Mouse (Mus musculus) hindbrain, postnatal 0 days (tissue): ENCODE data around the gene Coa6. TPM values are rescaled to one million over a fixed set of nuclear protein-coding genes. Genes with fewer than 3 reads are reported as not detected.
A peak's percentile ranks its signal among the peaks of the same experiment; 100 is the strongest.

Experiments used
- ATAC-seq: fragments of 200-750 bp; cut with Nextera tagmentation; 2 replicates; pipeline ENCODE4 v1.8.0; 2017; ENCODE audit warnings: mild to moderate bottlenecking, moderate TSS enrichment, moderate library complexity
- DNase-seq: peaks from one replicate; pipeline ENCODE4 v3.0.0-alpha.2; 2015; ENCODE audit warnings: low spot score
- H3K27ac ChIP-seq: fragments of 300-500 bp; sonication (generic); 2 replicates; pipeline ENCODE4 v1.5.1; 2014; ENCODE audit warnings: mild to moderate bottlenecking
- H3K27me3 ChIP-seq: fragments of 300-500 bp; sonication (generic); 2 replicates; pipeline ENCODE4 v1.6.1; 2014; ENCODE audit warnings: low read length, mixed read lengths; ENCODE audit not compliant: insufficient read depth
- H3K36me3 ChIP-seq: fragments of 300-500 bp; sonication (generic); 2 replicates; pipeline ENCODE4 v1.6.1; 2014; ENCODE audit warnings: low read length, mixed read lengths; ENCODE audit not compliant: insufficient read depth
- H3K4me1 ChIP-seq: fragments of 300-500 bp; sonication (generic); 2 replicates; pipeline ENCODE4 v1.6.1; 2014; ENCODE audit warnings: antibody characterized with exemption, low read length, mixed read lengths; ENCODE audit not compliant: insufficient read depth
- H3K4me2 ChIP-seq: fragments of 300-500 bp; sonication (generic); 2 replicates; pipeline ENCODE4 v1.6.1; 2014; ENCODE audit warnings: low read depth, mild to moderate bottlenecking, low read length, moderate library complexity, mixed read lengths
- H3K4me3 ChIP-seq: fragments of 300-500 bp; sonication (generic); 2 replicates; pipeline ENCODE4 v1.5.1; 2014; ENCODE audit warnings: low read length
- H3K9ac ChIP-seq: fragments of 300-500 bp; sonication (generic); replicated peaks from 2 replicates; pipeline ENCODE4 v1.6.1; 2014; ENCODE audit warnings: mild to moderate bottlenecking, low read length, moderate library complexity, mixed read lengths
- H3K9me3 ChIP-seq: fragments of 300-500 bp; sonication (generic); 2 replicates; pipeline ENCODE4 v1.6.1; 2016; ENCODE audit warnings: low read length, mixed read lengths
- CTCF ChIP-seq: IDR thresholded peaks from 2 replicates; pipeline ENCODE4 v1.5.1; 2016; ENCODE audit warnings: antibody characterized with exemption, control low read depth, low read depth
- WGBS: fragments of 180-500 bp; shearing (Covaris S2); extraction: QIAGEN DNeasy Blood & Tissue Kit; methylation state at CpG from one replicate; pipeline ENCODE4 v1.1.7; 2014; 5-methylcytosine and 5-hydroxymethylcytosine counted together
- polyA plus RNA-seq: library from polyadenylated mRNA; unstranded; fragments of >200 nt; fragmentation: Nextera tagmentation; extraction: Ambion mirVana; gene quantifications from 2 replicates; pipeline ENCODE4 v1.2.1, GENCODE M21; 2015
- total RNA-seq: library from RNA; depleted of rRNA; stranded (reverse); fragments of >200 nt; gene quantifications from 2 replicates; pipeline ENCODE4 v1.2.3, GENCODE M21; 2014; rRNA removed

The Coa6 gene
- total and polyA plus RNA-seq, 2 experiments from 2014 or later = 27.5 to 48.9 TPM

DNA sequence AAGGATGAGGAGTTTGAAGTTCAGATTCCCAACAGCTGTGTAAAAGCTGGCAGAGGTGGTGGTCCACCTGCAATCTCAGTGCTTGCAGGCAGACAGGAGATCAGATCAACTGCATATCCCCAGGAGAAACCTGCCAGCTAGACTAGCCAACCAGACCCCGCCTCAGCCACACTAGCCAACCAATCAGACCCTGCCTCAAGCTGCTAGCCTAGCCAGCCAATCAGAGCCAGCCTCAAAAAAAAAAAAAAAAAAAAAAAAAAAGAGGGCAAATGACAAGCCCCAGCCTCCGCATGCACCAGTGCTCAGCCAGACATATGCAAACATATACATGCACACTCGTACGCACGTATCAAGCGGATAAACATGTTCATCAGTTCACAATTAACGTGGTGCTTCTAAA lies 33.1 kb downstream of the Coa6 start:
- Histone ChIP-seq H3K36me3 (peaks cover 50% of the 10 kb centered on the region), H3K27me3 (no peaks in the 10 kb centered on the region), H3K4me3 (no peak overlapping the region), H3K4me1 (no peaks in the 10 kb centered on the region), H3K9ac (no peak overlapping the region), H3K9me3 (no peaks in the 10 kb centered on the region), H3K4me2 (no peak overlapping the region), H3K27ac (no peak overlapping the region)
- ATAC-seq (0 out of 2 replicates have a peak, but pooled peaks have one; percentile 56), DNase-seq (peak; percentile 59)
- no peak for TF ChIP-seq CTCF
- 70% methylated on average over 7 of the region's 7 CpGs for WGBS

DNA sequence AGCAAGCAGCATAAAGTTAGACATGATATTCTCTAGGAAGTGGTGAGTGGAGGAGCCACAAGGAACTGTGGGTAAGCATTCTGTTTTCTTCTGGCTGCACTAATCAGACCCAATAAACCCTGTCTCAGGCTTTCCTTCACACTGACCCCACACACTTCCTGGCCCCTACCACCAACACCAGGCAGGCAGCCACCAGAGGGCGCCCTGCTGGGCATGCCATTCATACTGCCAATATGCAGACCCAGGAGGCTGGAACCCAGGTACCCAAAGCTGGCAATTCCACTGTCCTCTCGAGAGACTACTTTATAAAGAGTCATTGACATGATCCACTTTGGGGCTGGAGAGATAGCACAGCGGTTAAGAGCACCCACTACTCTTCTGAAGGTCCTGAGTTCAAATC lies 38.0 kb downstream of the Coa6 start:
- H3K27ac ChIP-seq = no peak overlapping the region
- H3K4me1 ChIP-seq = no peaks in the 10 kb centered on the region
- no peak overlapping the region for H3K9ac ChIP-seq
- WGBS = 48% methylated on average over 3 of the region's 3 CpGs
- peaks cover 38% of the 10 kb centered on the region; the same call in 1 of the 2 replicates for H3K36me3 ChIP-seq
- no peaks in the 10 kb centered on the region for H3K27me3 ChIP-seq
- peak; percentile 60 for TF ChIP-seq CTCF
- DNase-seq (peak; percentile 25), ATAC-seq (no peak)
- H3K4me2 ChIP-seq = no peak overlapping the region
- no peak overlapping the region for H3K4me3 ChIP-seq
- H3K9me3 ChIP-seq = no peaks in the 10 kb centered on the region

DNA sequence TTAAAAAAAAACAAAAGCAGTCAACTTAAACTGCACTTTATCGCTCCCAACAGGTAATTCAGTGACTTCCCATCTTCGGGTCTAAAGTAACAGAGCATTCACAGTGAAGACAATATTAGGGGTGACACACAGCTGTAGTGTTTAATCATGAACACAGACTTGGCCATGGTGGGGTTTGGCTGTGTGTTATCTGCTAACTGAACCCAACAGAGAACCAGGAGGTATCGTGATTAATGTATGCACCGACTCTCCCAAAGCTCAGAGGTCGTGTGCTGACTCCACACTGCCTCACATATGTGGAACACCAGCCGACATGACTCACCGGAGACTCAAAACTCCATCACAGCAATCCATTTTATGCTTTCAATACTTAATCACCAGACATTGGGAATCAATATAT lies 39.4 kb downstream of the Coa6 start:
- no peak for DNase-seq
- H3K9ac ChIP-seq = no peak overlapping the region
- H3K4me2 ChIP-seq = no peak overlapping the region
- no peaks in the 10 kb centered on the region for H3K27me3 ChIP-seq
- 85% methylated on average over 7 of the region's 7 CpGs for WGBS
- no peak for TF ChIP-seq CTCF
- H3K9me3 ChIP-seq = no peaks in the 10 kb centered on the region
- H3K36me3 ChIP-seq = peaks cover 42% of the 10 kb centered on the region; the same call in 1 of the 2 replicates
- no peak overlapping the region for H3K4me3 ChIP-seq
- no peak for ATAC-seq
- H3K27ac ChIP-seq = no peak overlapping the region
- no peaks in the 10 kb centered on the region for H3K4me1 ChIP-seq

DNA sequence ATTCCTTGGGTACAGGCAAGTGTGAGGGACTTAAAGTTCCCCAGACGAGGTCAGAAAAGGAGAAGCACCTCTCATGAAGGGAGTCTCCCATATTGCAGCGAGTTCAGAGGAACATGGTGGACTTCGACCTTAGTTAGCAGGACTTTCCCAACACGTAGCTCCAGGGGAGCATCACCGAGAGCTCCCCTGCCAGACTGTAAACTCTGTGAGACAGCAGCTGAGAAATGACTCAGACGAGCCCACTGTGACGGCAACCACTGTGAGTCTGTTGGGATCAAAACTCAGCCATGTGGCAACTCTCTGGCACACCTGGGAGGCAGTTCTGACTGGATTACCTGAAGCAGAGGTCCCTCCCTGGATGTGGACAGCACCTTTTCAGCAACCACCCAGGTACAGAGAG lies 41.8 kb downstream of the Coa6 start:
- 88% methylated on average over 7 of the region's 7 CpGs for WGBS
- Histone ChIP-seq H3K36me3 (peaks cover 37% of the 10 kb centered on the region; the same call in 1 of the 2 replicates), H3K9me3 (no peaks in the 10 kb centered on the region), H3K4me3 (no peak overlapping the region), H3K4me2 (no peak overlapping the region), H3K27me3 (no peaks in the 10 kb centered on the region), H3K9ac (no peak overlapping the region), H3K27ac (no peak overlapping the region), H3K4me1 (no peaks in the 10 kb centered on the region)
- no peak for ATAC-seq
- TF ChIP-seq CTCF = no peak
- DNase-seq = no peak

DNA sequence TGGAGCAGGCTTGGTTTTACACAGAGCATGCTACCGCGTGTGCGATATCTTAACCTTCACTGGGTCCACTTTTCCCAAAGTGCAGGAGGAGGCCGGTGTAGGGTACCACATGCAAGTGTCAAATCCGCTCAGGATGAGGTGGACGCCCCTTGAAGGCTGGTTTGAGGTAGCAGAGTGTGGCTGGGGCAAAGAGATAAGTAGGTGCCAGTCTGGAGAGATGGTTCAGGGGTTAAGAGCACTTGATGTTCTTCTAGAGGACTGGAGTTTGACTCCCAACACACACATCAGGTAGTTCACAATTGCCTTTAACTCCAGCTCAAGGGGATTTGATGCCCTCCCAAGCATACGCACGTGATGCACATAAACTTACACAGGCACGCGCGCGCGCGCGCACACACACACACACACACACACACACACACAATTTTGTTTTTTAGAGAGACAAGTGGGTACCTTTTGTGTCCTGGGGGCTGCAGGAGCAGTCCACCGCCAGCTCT lies 51.5 kb downstream of the Coa6 start:
- H3K4me2 ChIP-seq = peak overlapping the region; percentile 74

DNA sequence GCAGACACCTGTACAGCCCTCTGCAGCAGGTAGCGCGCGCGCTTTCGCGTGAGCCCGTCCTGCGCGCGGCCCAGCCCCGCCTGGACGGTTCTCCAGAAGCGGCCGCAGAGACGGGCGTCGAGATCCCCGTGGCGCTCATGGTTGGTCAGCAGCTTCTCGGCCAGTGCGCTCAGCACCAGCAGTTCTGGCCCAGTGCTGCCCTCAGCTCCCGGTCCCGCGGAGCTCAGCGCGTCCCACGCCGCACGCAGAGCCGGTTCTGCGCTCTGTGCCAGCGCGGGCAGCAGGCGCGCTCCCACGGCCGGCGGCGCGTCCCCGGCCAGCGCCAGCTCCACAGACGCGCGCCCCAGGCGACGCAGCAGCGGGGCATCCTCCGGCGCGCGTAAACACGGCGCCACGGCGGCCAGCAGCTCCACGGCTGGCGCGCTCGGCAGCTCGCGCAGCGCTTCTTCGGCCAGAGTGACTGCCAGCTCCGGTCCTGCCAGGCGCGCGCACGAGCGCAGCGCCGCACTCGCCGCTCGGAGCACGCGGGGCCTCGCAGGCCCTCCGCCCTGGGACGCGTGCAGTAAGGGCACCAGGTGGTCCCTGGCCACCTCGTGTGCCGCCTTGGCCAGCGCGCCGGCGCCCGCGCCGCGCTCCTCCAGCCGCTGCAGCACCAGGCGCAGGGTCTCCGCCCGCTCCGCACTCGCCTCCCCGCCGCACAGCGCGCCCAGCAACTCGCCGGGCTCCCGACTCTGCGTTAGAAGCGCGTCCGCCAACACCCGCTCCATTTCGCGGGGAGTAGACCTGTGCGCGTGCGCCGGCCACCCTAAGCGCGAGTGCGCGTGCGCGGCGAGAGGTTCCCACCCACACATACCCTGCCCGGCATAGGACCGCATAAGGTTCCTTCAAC lies 52.2 kb downstream of the Coa6 start, which contains the start of gene Tarbp1:
Gene Tarbp1 (minus strand): TSS at position 767 of the 889 bp plus-strand sequence.
- peak; percentile 96 for DNase-seq
- peak within 1 kb of the TSS; percentile 87 for H3K27ac ChIP-seq
- peak within 1 kb of the TSS; percentile 70 for H3K9ac ChIP-seq
- H3K9me3 ChIP-seq = no peaks in the 10 kb centered on the region
- peak; percentile 94 for ATAC-seq
- under 1% methylated on average over 108 of the region's 124 CpGs for WGBS
- H3K36me3 ChIP-seq = peaks cover 16% of the 10 kb centered on the region
- peak within 1 kb of the TSS; percentile 74 for H3K4me2 ChIP-seq
- no peak for TF ChIP-seq CTCF
- H3K4me3 ChIP-seq = peak within 1 kb of the TSS; percentile 89
- H3K27me3 ChIP-seq = no peaks in the 10 kb centered on the region
- H3K4me1 ChIP-seq = peaks cover 12% of the 10 kb centered on the region

More for the DNA sequence above, 51.5 kb downstream of the Coa6 start:
- Histone ChIP-seq H3K4me3 (peak overlapping the region; percentile 89), H3K9ac (peak overlapping the region; percentile 70), H3K9me3 (no peaks in the 10 kb centered on the region), H3K36me3 (peaks cover 16% of the 10 kb centered on the region), H3K4me1 (peaks cover 12% of the 10 kb centered on the region), H3K27ac (peak overlapping the region; percentile 87; the same call in 1 of the 2 replicates), H3K27me3 (no peaks in the 10 kb centered on the region)
- ATAC-seq (no peak; the same call in 1 of the 2 replicates), DNase-seq (no peak)
- 13% methylated on average over 16 of the region's 16 CpGs for WGBS
- no peak for TF ChIP-seq CTCF

Other genes with a start within 250 kb of the Coa6 start
- gene Slc35f3, start 124.0 kb upstream of the Coa6 start, total RNA-seq = 3.8 and 6.1 TPM in 2 replicates
- 6.1 and 6.5 TPM in 2 replicates for gene Slc35f3, start 124.0 kb upstream of the Coa6 start, polyA plus RNA-seq
- gene Tarbp1, start 52.5 kb downstream of the Coa6 start, total RNA-seq = 5.0 and 7.6 TPM in 2 replicates
- 1.2 TPM in 2 replicates for gene Tarbp1, start 52.5 kb downstream of the Coa6 start, polyA plus RNA-seq
- 91.5 and 99.1 TPM in 2 replicates for gene Irf2bp2, start 171.5 kb downstream of the Coa6 start, total RNA-seq
- gene Irf2bp2, start 171.5 kb downstream of the Coa6 start, polyA plus RNA-seq = 10.2 and 11.4 TPM in 2 replicates